Mouse (Mus musculus) neural tube, embryonic 11.5 days (tissue): ENCODE measurements around the gene Srgap3. TPM values are rescaled to one million over a fixed set of nuclear protein-coding genes. Genes with fewer than 3 reads are reported as not detected.

ENCODE experiments used
- ATAC-seq: fragments of 200-750 bp; cut with Nextera tagmentation; 2 replicates; pipeline ENCODE4 v1.8.0; 2017; ENCODE audit warnings: moderate number of reproducible peaks, mild to moderate bottlenecking, moderate TSS enrichment, moderate library complexity; ENCODE audit not compliant: insufficient read depth, low FRiP score, low TSS enrichment
- DNase-seq: peaks from one replicate; pipeline ENCODE4 v3.0.0-alpha.2; 2015; ENCODE audit warnings: low spot score
- H3K27ac ChIP-seq: fragments of 300-500 bp; sonication (generic); 2 replicates; pipeline ENCODE4 v1.5.1; 2014; ENCODE audit warnings: low read depth, mild to moderate bottlenecking, low read length
- H3K27me3 ChIP-seq: fragments of 300-500 bp; sonication (generic); 2 replicates; pipeline ENCODE4 v1.6.1; 2014; ENCODE audit warnings: mild to moderate bottlenecking, low read length, mixed read lengths; ENCODE audit not compliant: control insufficient read depth, insufficient read depth
- H3K36me3 ChIP-seq: fragments of 300-500 bp; sonication (generic); 2 replicates; pipeline ENCODE4 v1.6.1; 2014; ENCODE audit warnings: mild to moderate bottlenecking, low read length, moderate library complexity, mixed read lengths; ENCODE audit not compliant: control insufficient read depth, insufficient read depth
- H3K4me1 ChIP-seq: fragments of 300-500 bp; sonication (generic); 2 replicates; pipeline ENCODE4 v1.6.1; 2014; ENCODE audit warnings: low read length, mixed read lengths; ENCODE audit not compliant: control insufficient read depth, insufficient read depth
- H3K4me2 ChIP-seq: fragments of 300-500 bp; sonication (generic); 2 replicates; pipeline ENCODE4 v1.6.1; 2014; ENCODE audit warnings: low read depth, mild to moderate bottlenecking, moderate library complexity
- H3K4me3 ChIP-seq: fragments of 300-500 bp; sonication (generic); 2 replicates; pipeline ENCODE4 v1.5.1; 2014; ENCODE audit warnings: low read depth, low read length
- H3K9ac ChIP-seq: fragments of 300-500 bp; sonication (generic); 2 replicates; pipeline ENCODE4 v1.6.1; 2014; ENCODE audit warnings: mild to moderate bottlenecking, low read length
- H3K9me3 ChIP-seq: fragments of 300-500 bp; sonication (generic); 2 replicates; pipeline ENCODE4 v1.6.1; 2016; ENCODE audit warnings: low read length; ENCODE audit not compliant: control insufficient read depth
- WGBS: fragments of 180-500 bp; shearing (Covaris S2); extraction: QIAGEN DNeasy Blood & Tissue Kit; methylation state at CpG from one replicate; pipeline ENCODE4 v1.1.7; 2014; 5-methylcytosine and 5-hydroxymethylcytosine counted together
- polyA plus RNA-seq: library from polyadenylated mRNA; unstranded; fragments of >200 nt; fragmentation: Nextera tagmentation; extraction: Ambion mirVana; gene quantifications from 2 replicates; pipeline ENCODE4 v1.2.1, GENCODE M21; 2014

Srgap3 gene
- polyA plus RNA-seq, 1 experiment from 2014 or later = 37.4 TPM

DNA sequence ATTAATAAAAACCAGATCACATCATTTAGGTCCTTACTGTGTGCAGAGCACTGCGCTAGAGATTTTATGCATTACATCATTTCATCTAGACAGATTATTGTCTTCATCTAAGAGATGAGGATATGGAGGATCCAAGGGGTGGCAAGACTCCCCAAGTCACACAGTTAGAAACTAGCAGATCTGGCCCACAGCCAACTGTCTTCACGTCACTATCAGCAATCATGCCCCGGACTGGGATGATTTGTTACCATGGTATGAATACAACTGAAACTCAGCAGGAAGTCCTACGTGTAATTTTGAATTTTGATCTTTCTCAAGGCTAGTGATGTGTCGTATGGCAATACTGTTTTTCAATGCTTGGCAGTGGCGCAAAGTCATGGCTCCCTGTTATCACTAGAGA, 18.2 kb downstream of the Srgap3 start:
- Histone ChIP-seq H3K4me1 (peaks cover 26% of the 10 kb centered on the region; the same call in 1 of the 2 replicates), H3K27ac (no peak overlapping the region), H3K36me3 (no peaks in the 10 kb centered on the region), H3K4me2 (no peak overlapping the region), H3K27me3 (no peaks in the 10 kb centered on the region), H3K4me3 (no peak overlapping the region), H3K9me3 (no peaks in the 10 kb centered on the region), H3K9ac (no peak overlapping the region)
- WGBS = 88% methylated on average over 6 of the region's 6 CpGs
- no peak for ATAC-seq
- DNase-seq = no peak

DNA sequence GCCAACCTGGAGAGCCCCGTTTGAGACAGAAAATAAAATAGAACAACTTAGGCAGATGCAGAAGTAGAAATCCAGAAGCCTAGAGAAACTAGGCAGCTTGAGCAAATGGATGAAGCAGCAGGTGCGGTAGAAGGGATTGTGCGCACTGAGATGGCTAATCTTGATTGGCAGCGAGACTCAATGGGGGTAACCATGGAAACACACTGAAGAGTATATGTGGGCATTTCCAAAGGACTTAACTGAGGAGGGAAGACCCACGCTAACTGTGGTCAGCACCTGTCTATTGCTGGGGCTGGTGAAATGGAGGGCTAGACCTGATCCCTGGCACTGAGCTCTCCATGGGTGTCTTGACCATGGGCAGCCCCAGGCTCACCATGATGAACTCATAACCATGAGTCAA, 19.7 kb downstream of the Srgap3 start:
- DNase-seq = no peak
- Histone ChIP-seq H3K9me3 (no peaks in the 10 kb centered on the region), H3K4me3 (no peak overlapping the region), H3K4me1 (peaks cover 17% of the 10 kb centered on the region; the same call in 1 of the 2 replicates), H3K4me2 (no peak overlapping the region), H3K27me3 (no peaks in the 10 kb centered on the region), H3K27ac (no peak overlapping the region), H3K36me3 (peaks cover 3% of the 10 kb centered on the region), H3K9ac (no peak overlapping the region)
- no peak for ATAC-seq
- WGBS = 84% methylated on average over 5 of the region's 5 CpGs

DNA sequence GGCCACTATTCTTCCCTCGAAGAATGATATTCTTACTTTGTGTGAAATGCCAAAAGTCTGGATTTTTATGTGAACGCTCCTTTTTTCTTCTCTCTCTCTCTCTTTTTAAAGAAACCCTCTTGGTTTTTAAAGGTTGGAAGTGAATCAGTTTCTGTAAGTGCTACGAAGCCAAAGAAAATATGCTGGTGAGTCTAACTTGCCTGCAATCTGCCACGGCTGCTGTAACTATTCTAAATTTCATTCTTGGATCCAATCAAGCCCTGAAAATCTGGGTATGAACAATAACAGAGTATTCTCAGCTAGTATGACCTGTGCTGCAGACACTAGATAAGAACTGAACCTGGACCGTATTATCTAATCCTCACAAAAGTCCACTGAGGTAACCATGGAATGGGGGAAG, 21.1 kb downstream of the Srgap3 start:
- Histone ChIP-seq H3K27ac (no peak overlapping the region), H3K4me1 (peaks cover 6% of the 10 kb centered on the region; the same call in 1 of the 2 replicates)

DNA sequence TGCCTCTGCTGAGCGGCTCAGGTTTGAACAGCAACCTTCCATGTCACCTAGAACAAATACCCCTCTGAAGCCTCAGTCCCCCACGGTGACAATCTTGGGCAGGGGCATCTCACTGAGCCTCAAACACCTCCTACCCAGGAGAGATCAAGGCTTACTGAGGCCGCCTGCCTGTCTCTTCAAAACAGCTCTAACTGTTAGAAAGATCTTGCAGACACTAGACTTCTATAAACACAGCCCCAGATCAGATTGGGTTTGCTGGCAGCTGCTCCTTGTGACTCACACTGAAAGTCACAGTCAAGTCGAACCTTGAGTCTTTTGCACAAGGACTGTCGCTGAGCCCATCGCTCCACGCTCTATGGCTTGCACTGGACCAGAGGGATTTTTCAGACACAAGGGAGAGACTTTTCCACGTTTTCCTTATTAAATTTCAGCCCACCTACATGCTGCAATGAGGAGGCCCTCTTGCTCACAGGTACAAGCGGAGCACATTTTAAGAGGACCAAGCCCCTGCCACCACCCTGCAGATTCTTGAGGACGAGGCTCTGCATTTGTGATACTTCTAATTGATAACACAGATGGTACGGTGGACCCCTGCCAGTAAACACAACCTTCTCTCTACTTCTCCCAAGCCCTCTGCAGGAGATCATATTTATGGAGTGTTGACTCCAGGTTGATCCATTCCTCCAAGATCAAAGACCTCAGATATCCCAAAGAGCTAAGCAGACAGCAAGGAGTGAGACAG, 21.7 kb downstream of the Srgap3 start:
- peaks cover 3% of the 10 kb centered on the region for H3K36me3 ChIP-seq
- ATAC-seq (no peak), DNase-seq (no peak)
- no peak overlapping the region for H3K27ac ChIP-seq
- H3K4me2 ChIP-seq = no peak overlapping the region
- no peaks in the 10 kb centered on the region for H3K9me3 ChIP-seq
- H3K4me3 ChIP-seq = no peak overlapping the region
- no peaks in the 10 kb centered on the region for H3K27me3 ChIP-seq
- WGBS = 53% methylated on average over 11 of the region's 11 CpGs
- H3K9ac ChIP-seq = no peak overlapping the region
- H3K4me1 ChIP-seq = peaks cover 5% of the 10 kb centered on the region; the same call in 1 of the 2 replicates

More for the DNA sequence above, 21.1 kb downstream of the Srgap3 start:
- ATAC-seq (no peak), DNase-seq (no peak)
- Histone ChIP-seq H3K27me3 (no peaks in the 10 kb centered on the region), H3K4me3 (no peak overlapping the region), H3K9ac (no peak overlapping the region), H3K36me3 (peaks cover 3% of the 10 kb centered on the region), H3K9me3 (no peaks in the 10 kb centered on the region), H3K4me2 (no peak overlapping the region)
- WGBS = 84% methylated on average over 5 of the region's 5 CpGs

DNA sequence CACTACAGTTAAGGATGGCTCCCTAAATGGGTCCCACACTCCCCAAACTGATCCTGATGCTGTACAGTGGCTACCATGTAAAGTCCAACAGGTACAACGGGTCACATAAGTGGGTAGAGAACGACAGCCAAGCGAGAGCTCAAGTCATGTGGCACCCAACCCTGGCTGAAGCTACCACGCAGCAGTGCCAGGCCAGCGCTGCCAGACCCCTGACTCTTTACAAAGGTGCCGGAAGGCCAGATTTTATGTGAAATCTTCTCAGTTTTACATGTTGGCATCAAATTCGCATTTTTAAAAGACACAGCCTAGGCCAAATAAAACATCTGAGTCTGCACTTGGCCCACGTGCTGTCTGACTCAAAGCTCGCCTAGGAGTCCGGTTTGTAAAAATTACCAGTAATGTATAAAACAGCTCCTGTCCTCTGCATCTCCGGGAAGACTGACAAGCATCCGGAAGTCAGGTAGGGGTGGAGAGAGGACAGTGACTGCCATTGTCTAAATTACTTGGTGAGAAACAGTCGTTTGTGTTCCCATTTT, 22.4 kb downstream of the Srgap3 start:
- WGBS = 77% methylated on average over 13 of the region's 13 CpGs
- Histone ChIP-seq H3K9ac (no peak overlapping the region), H3K4me1 (peaks cover 3% of the 10 kb centered on the region; the same call in 1 of the 2 replicates), H3K9me3 (no peaks in the 10 kb centered on the region), H3K27ac (no peak overlapping the region), H3K4me3 (no peak overlapping the region), H3K27me3 (no peaks in the 10 kb centered on the region), H3K4me2 (no peak overlapping the region), H3K36me3 (peaks cover 3% of the 10 kb centered on the region)
- ATAC-seq = no peak
- no peak for DNase-seq

DNA sequence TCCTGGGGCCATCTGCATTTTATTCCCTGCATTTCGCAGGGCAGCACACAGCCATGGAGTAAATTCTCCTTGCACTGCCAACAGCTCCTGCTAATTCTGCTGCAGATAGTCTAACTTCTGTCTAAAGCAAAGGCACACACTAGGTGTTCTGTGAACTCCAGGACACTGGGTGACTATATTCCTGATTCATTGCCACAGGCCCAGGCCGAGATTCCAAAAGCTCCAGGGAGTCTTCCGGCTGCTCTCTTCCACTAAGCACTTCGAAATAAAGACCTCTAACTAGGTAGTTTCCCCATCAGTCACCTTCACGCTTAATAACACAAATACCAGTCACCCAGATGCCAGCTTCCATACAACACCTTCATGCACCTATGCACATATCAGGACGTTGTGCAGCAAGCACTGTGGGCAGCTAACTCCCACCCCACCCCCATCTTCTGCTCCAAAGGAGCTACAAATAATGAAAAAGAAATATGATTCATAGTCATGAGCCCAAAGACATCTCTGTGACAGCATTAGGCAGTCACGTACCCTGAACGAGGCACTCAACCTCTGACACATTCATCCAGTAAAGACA, 26.4 kb downstream of the Srgap3 start:
- no peaks in the 10 kb centered on the region for H3K9me3 ChIP-seq
- H3K4me2 ChIP-seq = no peak overlapping the region
- WGBS = 61% methylated on average over 8 of the region's 8 CpGs
- H3K36me3 ChIP-seq = peaks cover 3% of the 10 kb centered on the region
- no peaks in the 10 kb centered on the region for H3K27me3 ChIP-seq
- peaks cover 3% of the 10 kb centered on the region; the same call in 1 of the 2 replicates for H3K4me1 ChIP-seq
- no peak overlapping the region for H3K4me3 ChIP-seq
- ATAC-seq (no peak), DNase-seq (no peak)
- no peak overlapping the region for H3K9ac ChIP-seq
- H3K27ac ChIP-seq = no peak overlapping the region

DNA sequence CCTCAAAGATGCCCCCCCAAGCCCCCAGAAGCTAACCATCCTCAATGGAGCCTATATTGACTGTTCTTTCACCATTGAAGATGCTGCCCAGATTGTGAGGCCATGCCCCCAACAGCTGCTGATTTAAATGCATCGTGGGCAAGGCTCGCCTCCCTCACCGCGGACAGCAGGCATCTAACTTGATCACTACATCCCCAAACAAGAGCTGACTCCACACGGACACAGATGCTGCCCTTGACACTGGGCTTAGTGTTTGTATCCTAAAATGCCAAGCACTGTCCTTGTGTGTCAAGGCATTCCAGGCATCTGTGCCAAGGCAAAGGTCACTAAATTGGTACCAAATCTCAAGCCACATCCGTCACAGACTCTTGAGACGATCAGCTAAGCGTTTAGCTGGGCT, 29.3 kb downstream of the Srgap3 start:
- no peak overlapping the region for H3K4me3 ChIP-seq
- no peak overlapping the region for H3K9ac ChIP-seq
- no peak overlapping the region for H3K4me2 ChIP-seq
- no peak for DNase-seq
- no peak overlapping the region for H3K27ac ChIP-seq
- 92% methylated on average over 8 of the region's 8 CpGs for WGBS
- H3K4me1 ChIP-seq = peaks cover 3% of the 10 kb centered on the region; the same call in 1 of the 2 replicates
- H3K36me3 ChIP-seq = peaks cover 3% of the 10 kb centered on the region
- ATAC-seq = no peak
- no peaks in the 10 kb centered on the region for H3K27me3 ChIP-seq
- no peaks in the 10 kb centered on the region for H3K9me3 ChIP-seq

DNA sequence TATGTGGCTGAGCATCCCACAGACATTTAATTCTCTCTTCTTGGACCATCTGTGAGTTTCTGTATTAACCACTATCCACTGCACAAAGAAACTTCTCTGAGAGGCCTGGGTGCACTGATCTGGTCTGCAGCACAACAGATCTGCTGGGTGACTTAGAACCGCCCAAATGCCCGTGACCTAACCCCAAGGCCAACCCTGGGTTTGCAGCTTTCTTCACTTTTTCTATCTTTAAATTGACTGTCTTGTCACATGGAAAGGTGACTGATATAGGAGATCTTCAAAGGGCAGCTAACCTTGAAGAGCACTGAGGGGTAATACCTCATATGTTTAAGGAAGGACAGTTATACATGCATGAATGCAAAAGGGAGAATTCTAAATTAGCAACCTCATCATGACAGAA, 30.8 kb downstream of the Srgap3 start:
- no peak overlapping the region for H3K9ac ChIP-seq
- DNase-seq (no peak), ATAC-seq (no peak)
- H3K27ac ChIP-seq = no peak overlapping the region
- no peak overlapping the region for H3K4me3 ChIP-seq
- H3K27me3 ChIP-seq = no peaks in the 10 kb centered on the region
- H3K4me1 ChIP-seq = peaks cover 3% of the 10 kb centered on the region; the same call in 1 of the 2 replicates
- H3K9me3 ChIP-seq = no peaks in the 10 kb centered on the region
- WGBS = 86% methylated on average over 2 of the region's 2 CpGs
- H3K36me3 ChIP-seq = peaks cover 3% of the 10 kb centered on the region; the same call in 1 of the 2 replicates
- H3K4me2 ChIP-seq = no peak overlapping the region
